Mouse (Mus musculus) kidney, adult 9 months (tissue): ENCODE measurements around the gene Rabggtb.

Experiments used
- DNase-seq: peaks from one replicate; pipeline ENCODE4 v3.0.0; 2022

Rabggtb gene

GRCm38 (mm10) chr3:153917200-153917599 is 4.4 kb upstream of the Rabggtb start:
- no peak for DNase-seq

DNA sequence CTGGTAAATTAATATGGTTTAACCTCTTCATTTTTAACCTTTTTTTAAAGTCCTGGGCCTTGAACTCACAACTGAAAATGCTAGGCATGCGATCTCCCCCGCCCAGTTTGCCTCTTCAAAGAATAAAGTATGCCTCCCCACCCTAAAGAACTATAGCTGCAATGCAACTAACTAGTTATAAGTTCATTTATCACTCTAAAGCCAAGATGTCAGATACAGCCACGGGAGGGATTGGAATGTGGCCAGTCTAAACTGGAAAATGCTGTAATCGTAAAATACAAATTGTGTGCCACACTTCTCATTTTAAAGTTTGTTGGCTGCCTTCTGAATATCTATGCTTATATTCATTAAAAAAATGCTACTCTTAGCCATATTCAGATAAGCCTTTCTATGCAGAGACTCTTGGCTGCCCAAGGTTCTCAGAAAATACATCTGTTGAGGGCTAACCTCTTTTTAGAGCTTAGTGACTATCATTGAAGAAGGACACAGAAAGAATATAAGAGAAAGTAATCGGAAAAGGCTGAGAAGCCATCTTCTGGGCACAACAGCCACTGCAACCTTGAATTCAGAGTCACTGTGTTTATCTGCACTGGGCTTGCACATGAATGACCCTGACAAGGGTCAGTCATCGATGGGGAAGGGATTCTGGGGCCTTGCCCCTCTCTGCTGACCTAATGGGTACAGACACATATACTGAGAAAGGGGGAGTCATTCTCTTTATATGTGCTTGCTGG is 868 bp upstream of the Rabggtb start:
- no peak for DNase-seq

GRCm38 (mm10) chr3:153911882-153912440 is 848 bp downstream of the Rabggtb start:
- DNase-seq, result peak; percentile 50

- DNase-seq, result no peak
Observed at GRCm38 (mm10) chr3:153911197-153911881, 1.5 kb downstream of the Rabggtb start.

DNA sequence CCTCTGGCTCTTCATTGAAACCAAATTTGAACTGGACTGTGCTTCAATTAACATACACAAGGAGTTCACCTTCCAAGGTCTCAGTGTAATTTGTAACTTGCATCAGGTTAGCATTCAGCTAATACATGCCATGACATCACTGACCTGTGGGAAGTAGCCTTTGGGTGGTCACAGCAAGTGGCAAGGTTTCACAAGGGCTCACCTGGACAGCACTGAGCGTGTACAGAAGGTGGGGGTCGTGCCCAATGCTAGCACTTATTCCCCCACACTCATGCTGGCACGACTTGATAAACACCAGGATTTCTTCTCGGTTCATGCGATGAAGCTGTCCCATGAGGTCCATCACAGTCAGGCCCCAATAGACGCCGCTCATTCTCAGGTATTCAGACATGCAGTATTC is 2.3 kb downstream of the Rabggtb start:
- no peak for DNase-seq

DNA sequence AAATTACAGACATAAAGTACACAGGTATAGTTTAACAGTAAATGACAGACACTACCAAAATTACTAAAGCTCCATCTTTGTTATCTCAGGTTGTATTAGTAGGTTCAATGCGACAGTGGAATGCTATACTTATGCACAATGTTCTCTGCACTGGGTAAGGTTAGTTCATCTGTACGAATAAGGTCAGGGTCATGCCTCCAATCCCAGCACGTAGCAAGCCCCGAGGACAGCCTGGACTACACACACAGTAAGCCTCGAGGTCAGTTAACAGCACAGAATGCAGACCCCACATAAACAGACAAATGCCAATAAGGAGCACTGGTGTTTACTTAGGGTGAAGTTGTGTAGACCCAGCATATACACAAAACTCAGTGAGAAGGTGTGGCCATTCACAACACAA is 3.9 kb downstream of the Rabggtb start:
- DNase-seq, result no peak

- DNase-seq, result no peak
Observed at GRCm38 (mm10) chr3:153906136-153906871, 6.5 kb downstream of the Rabggtb start, which contains the start of gene Msh4. TSS of gene Msh4 (minus strand) at chr3:153906138.

DNA sequence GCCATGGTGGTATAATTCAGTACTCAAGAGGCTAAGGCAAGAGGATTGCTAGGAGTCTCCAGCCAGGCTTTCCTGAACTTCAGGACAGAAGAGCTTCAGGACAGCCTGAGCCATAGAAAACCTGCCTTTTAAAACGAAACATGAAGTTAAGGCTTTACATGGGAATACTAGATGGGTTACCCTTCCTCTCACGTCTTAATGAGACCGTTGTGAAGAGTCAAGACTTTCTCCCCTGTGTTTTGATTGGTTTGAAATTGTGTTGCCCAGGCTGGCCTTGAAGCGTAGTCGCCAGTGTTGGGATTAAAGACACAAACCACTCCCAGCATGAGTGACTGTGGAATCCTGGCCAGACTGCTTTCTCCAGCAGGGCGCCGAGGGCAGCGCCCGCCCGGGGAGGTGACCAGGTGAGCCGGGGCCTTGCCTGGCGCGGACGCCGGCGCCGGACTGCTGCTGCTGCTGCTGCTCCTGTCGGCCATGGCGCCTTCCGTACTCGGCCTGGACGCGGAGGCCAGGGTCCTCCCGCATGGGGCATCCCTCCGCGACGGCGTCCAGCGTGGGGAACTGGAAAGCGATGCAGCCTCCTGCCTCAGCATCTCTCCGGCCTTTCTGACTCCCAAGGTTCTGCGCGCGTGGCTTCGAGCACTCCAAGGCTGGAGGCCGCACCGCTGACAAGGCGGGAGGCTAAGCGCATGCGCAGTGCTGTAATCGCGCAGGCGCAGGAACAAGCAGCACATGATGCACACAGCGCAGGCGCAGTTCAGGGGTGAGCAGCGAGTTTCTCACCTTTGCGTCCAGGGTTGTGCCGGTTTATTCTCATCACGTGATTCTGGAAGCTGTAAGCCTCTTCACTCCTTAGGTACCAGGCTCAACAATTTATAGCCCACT is 7.3 kb downstream of the Rabggtb start:
- no peak for DNase-seq

DNA sequence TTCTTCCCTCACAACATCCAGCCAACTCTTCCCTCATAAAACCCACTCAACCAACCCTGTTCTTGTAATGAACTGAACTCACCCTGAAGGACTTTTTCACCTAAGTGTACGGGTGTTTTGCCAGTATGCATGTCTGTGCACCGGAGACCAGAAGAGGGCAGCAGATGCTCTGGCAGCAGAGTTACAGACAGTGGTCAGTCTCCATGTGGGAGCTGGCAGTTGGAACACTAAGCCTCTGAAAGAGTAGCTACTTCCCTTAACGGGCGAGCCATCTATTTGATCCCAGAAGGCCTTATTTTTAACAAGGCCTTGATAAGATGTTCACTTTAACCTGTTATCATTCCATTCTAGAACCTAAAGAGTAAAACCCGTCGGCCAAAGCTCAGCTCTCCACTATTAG is 8.2 kb downstream of the Rabggtb start:
- DNase-seq, result peak; percentile 79

- no peak for DNase-seq
Observed at GRCm38 (mm10) chr3:153902595-153902994, 10.2 kb downstream of the Rabggtb start.

DNA sequence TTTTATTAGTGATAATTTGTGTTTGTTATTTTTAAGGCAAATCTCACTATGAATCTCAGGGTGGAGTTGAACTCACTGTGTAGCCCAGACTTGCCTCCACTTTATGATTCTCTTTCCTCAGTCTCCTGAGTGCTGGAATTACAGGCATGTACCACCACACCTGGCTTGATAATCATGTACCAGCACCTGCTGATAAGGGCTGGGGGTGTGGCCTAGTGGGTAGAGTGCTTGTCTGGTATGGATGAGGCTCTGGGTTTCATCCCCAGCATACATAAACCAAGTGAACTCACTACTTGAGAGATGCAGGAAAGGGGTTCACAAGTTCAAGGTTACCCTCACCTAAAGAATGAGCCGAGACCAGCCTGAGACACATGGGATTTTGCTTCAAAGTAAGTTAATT is 10.9 kb downstream of the Rabggtb start:
- no peak for DNase-seq

DNA sequence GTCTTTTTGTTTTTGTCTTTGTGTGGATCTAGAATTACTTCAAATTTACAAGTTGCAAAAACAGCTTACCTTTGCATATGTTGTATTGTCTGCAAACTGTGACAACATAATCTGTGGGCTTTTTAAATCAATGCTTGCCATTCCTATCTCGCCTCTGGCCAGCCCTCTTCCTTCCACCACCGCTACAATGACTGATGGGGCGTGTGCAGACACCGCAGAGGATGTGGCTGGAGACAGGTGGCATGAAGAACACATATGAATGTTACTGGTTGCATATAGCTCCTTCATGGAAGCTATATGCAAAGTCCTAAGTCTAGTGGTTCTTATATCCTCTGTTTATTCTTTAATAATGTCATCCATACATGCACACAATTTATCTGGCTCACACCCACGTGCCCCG is 15.6 kb downstream of the Rabggtb start:
- DNase-seq, result no peak

DNA sequence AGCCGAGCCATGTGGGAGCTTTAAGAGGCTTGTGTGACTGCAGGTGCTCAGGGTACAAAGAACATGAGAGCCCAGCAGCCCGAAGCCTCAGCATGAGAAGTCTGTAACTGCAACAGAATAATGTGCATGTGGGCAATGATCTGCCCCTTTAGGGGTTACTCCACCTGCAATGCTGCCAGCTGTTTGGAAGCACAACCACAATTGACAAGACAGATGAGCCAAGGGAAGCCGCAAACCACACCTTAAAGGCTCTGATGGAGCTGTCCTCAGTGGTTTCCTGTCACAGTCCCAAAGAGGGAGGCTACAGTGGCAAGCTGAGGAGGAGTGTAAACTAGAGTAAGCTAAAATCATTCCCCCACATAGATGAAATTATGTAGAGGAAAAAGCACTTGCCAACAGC is 17.4 kb downstream of the Rabggtb start:
- no peak for DNase-seq

DNA sequence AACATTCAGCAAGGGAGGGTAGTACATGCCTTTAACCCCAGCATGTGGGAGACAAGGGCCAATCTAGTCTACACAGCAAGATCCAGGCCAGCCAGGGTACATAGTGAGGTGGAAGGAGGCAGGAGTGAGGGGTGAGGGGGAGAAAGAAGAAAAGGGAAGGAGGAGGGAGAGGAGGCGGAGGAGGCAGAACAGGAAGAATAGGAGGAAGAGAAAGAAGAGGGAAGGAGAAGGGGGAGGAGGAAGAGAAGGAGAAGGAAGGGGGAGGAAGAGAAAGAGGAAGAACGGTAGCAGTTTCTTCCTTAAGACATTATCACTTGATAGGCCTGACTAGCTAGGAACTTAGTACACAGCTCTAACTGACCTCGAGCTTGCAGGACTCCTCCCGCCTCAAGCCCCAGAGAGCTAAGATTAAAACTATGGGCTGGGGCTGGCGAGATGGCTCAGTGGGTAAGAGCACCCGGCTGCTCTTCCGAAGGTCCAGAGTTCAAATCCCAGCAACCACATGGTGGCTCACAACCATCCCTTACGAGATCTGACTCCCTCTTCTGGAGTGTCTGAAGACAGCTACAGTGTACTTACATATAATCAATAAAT is 23.5 kb downstream of the Rabggtb start:
- no peak for DNase-seq

GRCm38 (mm10) chr3:153888141-153888540 is 24.7 kb downstream of the Rabggtb start:
- no peak for DNase-seq

DNA sequence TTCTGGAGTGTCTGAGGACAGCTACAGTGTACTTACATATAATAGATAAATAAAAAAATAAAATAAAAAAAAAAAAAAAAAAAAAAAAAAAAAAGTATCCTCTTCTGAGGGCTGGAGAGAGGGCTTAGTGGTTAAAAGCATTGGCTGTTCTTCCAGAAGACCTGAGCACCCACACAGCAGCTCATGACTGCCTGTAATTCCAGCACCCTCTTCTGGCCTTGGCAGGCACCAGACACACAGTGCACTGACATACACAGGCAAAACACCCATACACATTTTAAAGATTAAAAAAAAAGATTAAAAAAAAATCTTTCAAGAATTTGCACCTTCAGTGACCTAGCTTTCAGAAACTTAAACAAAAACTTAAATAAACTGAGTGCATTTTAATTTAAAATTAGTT is 26.5 kb downstream of the Rabggtb start:
- DNase-seq, result no peak

DNA sequence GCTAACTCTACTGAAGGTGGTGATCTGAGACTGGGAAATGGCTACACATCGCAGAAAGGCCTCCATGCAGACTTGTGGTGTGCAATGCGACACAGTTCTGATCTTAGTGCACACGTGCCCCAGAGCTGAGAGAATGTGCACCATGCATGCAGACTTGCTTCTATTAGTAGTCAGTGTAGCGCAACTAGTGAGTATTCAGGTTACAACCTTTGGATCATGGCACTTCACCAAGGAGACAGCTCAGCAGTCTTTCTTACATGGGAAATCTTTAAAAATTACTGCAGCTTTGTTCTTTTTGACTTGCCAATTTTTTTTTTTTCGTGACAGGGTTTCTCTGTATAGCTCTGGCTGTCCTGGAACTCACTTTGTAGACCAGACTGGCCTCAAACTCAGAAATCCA is 41.4 kb downstream of the Rabggtb start:
- peak; percentile 88 for DNase-seq

GRCm38 (mm10) chr3:153867149-153868136 is 45.4 kb downstream of the Rabggtb start:
- DNase-seq, result no peak

- DNase-seq, result no peak
Observed at GRCm38 (mm10) chr3:153864636-153865429, 48.0 kb downstream of the Rabggtb start.

DNA sequence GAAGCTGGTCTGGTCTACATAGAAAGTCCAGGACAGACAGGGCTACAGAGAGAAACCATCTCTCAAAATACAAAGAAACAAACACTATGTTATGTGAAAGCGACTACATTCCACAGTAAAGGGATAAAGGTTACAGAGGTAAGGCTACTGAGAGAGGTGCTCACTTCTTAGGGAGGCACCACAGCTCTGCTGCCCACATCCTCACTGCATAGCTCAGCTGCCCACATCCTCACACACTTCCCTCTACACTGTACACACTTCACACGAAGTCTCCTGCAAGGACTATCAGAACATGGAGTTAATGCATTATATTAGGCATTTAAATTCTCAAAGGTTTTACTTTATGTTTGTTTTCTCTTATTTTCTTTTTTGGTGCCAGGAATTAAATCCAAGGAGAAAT is 49.0 kb downstream of the Rabggtb start:
- DNase-seq, result no peak
